Mouse (Mus musculus): ENCODE measurements around the gene Ing2.

DNA sequence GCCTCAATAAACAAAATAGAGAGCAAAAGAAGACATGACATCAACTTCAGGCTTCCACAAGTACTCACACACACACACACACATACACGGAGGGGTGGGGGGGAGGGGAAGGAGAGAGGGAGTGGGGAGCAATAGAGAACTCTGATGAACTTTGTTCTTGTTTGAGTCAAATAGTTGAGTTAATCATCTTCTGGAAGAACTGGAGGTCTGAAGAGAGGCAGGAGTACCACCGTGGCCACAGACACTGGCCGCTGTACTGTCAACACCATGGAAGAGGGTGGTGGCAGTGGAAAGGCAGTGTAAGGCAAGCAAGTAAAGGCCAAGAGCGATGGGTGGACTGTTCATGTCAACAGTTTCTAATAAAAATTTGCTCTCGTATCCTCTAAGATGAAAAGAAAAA is 15.9 kb downstream of the Ing2 start:
- TF ChIP-seq POLR2A (IDR thresholded peaks at IDR 0.05; ENCODE audit: control insufficient read depth, low read depth, low read length) (no peak), CTCF (IDR thresholded peaks at IDR 0.05; ENCODE audit: control insufficient read depth, insufficient read depth, insufficient replicate concordance, low read depth, low read length) (no peak)
